Mouse (Mus musculus) induced T-regulatory cell, adult 2 months (primary cell): ENCODE data around the gene Pawr.

Experiments used
- DNase-seq: peaks from one replicate; pipeline ENCODE4 v3.0.0-alpha.2; 2012; ENCODE audit warnings: low read depth

Gene Pawr

DNA sequence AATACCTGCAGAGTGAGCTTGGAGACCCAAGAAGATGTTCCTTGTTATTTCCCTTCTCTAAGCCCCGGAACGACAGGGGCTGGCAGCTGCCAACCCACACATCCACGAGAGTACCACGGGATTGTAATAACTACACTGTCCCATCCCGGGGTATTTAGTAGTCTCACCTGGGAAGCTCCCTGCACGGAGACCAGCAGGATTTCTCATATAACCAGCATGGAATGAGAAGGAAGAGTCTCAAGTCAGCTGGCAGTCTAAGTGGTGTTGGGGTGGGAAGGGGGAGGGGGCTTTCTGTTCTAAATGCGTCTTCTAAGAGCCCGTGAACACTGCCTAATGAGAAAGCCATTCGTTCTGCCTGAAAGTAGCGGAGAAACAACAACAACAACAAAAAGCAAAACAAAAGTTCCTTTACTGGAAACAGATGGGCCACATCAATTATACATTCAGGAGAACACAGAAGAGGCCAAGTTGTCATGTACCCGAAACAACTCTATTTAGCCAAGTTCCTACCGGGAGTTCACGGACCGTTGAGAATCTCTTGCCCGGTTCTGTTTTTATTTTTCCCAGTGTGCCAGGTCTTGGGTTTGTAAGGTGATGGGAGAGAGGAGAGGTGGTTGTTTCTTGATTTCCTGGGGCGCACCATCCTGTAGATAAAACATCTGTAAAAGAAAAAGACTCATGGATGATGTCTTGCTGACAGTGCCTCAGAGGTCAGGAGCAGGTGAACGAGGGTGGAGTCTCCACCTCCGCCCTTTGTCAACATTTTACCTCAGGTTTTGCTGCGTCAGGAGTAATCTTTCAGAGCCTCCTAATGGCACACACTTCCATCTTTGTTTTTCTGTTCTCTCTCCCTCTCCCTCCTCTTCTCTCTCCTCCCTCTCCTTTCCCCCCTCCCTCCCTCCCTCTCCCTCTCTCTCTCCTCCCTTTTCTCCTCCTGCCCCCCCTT is 112.3 kb downstream of the Pawr start:
- no peak for DNase-seq

DNA sequence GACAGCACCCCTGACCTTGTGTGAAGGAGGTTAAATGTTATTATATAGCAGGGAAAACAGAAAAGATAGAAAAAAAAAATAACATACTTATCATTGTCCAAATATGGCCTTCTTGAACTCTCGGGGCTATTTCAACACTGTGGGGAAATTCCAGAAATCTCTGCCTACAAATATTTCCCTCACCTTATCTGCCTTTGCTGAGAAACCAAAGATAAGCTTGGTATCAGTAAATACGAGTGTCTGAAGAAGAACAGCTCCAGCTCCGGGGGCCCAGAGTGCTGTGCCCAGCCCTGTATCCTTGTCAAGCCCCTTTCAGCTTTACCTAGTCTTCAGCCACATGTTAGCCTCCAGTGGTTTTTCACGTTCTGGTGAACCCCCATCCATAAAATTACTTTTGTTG is 113.2 kb downstream of the Pawr start:
- no peak for DNase-seq

DNA sequence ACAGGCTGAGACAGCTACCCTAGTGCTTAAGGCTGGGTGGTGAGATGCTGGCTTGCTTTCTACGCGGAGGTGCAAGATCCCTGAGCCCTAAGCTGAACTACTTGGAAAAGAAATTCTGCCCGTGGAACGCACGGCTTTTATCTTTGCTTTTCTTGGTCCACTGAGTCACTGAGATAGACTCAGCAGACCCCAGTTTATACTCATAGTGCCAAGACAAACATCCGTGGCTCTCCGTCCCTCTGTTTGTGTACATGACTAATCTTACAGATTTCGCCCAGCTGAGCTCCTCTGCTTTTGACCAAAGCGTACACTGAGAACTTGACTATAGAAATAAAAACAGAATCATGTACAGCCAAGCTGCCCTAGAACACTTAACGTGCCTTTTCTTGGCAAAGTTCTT is 113.7 kb downstream of the Pawr start:
- DNase-seq: no peak

DNA sequence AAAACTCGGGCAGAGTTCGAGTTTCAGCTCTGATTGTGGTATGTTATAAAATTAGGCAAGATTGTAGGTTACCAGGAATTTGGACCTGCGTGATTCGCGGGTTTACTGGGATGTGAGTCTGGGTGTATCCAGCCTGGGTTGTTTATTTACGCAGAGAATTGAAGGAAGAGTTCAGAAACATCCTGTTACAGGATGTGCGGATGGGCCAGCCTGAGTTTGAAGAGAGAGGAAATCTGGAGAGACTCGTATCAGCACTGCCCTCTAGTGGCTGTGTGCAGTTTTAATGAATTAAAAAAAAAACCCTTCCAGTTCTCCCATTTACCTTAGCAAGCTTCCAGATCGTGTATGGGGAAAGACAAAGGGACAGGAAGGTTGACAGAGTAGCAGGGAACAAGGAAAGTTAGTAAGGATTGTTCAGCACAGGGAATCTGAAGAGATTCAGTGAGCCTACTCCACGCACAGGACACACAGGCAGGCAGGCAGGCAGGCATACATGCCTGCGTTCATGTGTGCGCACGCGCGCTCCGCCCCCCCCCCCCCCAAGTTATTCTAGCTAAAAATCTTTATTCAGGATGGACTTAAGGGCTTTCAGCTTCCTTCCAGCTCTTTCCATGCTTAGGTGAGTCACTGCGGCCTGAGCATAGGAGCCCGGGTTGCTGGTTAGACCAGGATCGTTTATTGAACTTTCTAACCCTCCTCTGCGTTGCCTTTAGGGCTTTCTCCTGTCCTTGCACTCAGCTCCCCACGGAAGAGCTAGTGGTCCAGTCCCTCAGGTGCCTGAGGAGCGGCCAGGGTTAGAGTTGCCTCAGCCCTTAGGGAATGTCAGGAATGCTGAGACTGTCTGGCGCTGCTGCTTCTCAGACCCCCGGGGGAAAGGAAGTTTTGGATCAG is 114.4 kb downstream of the Pawr start:
- DNase-seq: peak; percentile 61

DNA sequence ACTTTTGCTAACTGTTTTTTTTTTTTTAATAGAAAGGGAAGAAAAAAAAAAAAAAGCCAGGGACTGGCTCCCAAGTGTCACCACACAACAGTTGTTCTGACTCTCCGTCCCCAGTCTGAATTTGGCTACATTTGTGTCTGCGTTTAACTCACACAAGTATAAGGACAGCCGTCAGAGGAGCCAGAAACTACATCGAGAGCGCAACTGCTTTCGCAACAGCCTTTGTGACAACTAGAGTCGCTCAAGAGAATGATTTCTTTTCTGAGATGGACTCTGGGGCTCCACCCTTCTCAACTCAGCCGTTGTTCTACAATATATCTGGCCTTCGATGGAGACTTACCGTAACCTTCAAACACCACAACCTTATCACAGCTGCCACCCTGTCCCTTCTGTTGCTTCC is 115.3 kb downstream of the Pawr start:
- DNase-seq: no peak

DNA sequence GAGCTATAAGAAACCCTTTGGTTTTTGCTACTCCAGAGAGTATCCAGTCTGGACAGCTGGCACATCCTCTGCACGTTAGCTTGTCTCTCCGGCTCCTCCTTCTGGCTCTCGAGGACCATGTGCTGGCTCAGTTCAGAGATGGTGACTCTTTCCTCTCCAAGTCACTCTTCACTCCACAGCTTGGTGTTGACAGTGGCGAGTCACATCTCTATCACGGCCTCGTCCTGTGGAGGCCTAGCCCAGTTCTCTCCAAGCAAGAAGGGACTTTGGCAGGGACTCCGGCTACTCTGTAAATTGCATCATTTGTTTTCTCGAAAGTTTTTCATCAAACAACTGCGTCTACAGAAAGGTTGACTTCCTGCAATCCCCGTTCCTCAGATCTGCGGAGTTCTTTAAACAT is 116.5 kb downstream of the Pawr start:
- no peak for DNase-seq

DNA sequence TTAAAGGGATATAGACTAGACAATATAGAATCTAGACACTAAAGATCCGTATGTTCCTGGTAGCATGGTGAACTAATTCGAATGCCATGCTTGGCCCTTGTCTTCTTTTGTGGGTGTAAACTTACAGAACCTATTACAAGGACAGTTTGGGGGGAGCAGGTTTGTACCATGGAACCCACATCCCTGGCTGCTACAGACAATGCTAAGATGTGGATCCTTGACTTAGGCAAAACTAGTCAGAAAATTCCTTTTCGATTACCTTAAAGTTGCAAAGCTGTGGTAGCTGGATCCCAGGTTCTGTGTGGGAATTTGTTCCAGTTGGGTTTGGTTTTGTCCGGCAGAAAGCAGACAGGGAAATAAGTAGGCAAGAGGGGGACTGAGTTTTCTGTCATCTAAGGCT is 118.5 kb downstream of the Pawr start:
- DNase-seq: no peak

DNA sequence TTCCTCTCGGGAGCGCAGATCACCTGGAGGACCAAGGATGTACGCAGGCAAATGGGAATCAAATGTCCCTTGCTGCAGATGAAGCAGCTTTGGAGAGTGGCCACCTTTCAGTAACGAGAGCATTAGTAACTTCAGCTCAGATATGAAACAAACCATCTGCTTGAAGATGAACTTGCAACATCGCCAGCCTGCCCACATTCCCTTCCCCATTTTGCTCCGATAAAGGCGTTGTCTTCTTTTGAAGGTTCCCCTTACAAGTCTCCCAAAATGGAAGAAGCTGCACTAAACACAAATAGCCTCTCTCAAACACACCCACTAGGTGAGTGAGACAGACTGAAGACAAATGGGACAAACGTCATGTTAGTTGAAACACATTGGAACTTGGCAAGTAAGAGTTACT is 119.6 kb downstream of the Pawr start:
- DNase-seq: no peak

DNA sequence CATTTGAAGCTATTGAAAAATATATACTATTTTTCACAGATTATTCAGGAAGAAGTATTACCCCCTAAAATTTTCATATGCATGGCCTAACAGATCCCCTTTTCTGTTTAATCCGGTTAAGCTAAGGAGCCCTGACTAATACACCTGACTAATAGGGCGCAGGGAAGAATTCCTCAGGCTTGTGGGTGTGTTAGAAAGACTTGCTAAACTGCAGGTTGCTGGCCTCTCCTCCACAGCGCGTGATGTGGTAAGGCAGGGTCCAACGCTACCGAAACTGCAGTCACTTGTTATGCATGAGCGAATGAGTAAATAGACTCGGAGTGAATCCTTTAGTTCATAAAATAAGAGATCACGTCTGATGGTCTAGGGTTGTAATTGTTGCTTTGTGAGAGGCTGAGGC is 120.5 kb downstream of the Pawr start:
- DNase-seq: no peak

DNA sequence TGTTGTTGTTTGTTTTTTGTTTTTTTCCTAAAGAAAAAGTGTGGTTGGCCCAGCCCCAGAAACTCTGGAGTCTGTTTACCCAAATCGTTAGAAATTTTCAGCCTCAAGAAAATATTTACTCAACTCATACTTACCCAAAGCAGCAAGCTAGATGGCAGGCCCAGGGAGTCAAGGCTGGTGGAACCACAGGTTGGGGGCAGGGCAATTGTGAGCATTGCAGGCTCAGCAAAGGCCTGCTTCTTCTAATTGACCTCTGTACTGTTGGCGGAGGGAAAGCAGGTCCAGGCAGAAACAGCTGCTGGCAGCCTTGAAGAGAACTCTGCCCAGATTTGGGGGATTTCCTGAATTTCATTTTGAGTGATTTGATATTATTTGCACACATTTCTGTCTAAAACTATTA is 121.6 kb downstream of the Pawr start:
- DNase-seq: no peak

DNA sequence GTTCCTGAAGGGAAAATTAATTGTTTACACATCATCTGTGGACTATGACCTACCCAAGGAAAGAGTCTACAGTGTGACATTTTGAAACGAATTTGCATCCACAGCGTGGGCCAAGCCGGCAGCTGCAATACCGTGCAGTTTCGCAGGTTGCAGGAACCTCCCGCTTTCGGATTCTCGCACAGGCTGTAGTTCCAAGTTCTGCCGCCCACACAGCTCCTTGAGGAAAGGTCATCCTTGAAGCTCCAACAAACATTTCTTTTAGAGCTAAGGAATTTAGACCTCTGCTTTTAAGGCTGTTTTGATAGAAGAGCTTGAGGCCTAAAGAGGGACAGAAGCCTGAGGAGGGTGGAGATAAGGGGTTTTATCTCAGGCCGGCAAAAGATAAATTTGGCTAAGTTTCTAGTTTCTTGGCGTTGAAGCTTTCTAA is 122.8 kb downstream of the Pawr start:
- DNase-seq: no peak

DNA sequence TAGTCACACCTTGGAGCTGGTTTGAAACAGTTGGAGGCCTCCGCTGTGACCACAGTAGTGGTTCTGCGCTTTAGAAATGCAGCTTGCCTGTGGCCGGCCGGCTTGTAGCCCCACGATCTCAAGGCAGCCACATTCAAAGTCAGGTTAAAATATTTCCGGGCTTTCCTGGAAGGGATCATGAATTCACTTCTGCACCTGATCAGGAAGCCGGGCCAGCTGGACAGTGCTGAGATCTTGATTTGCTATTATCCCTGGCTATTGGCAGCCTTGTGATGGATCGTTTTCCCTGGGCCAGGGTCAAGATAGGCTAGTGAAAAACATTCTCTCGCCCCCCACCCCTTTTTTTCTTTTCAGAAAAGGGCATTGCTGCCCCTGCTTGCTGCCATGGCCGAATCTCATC is 123.3 kb downstream of the Pawr start:
- DNase-seq: no peak

DNA sequence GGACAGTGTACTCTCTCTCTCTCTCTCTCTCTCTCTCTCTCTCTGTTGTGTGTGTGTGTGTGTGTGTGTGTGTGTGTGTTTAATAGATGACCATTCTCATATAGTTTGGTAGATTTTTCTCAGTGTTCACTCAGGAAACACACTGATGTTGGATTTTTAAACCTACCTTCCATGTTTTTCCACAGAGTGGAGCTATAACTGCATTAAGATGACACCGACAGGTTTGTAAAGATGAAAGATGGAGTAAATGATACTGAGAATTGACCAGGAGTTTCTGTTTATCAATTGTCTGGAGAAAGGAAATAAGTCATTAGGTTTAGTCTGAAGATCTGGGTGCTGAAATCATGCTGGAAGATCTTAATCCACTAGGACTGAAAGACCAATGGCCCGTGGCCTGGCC is 124.0 kb downstream of the Pawr start:
- no peak for DNase-seq

DNA sequence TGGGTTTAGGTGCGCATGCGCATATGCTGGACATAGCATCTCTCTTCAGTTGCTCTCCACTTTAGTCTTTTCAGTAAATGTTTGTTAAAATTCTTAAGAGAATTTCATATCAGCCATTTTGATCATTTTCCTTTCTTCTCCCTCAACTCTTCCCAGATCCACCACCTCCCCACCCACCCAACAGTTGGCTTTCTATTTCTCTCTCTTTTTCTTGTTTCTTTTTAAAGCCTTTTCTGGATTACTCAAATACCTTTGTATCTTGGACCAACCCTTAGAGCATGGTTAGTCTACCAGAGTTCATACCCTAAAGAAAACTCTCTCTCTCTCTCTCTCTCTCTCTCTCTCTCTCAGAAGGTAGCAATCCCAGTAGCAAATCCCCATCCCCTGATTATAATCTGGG is 125.1 kb downstream of the Pawr start:
- DNase-seq: no peak

DNA sequence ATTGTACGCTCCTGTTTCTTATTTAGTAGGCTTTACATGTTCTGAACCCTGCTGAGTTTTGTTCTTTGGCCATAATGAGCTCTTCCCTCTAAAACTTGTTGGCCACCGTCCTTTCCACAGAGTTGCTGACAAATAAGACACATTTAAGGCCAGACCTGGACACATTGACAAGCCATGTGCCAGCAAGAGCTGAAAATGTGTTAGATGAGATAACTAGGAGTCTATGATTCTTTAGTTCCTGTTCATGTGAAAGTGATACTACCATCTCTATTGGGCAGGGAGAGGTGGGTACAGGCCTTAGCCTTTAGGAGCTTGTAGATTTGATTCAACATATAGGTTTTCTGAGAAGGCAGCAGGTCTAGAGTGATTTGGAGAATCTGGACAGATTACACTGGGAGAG is 129.9 kb downstream of the Pawr start:
- no peak for DNase-seq
